Mouse (Mus musculus) neural tube, embryonic 14.5 days (tissue): Measurements from ENCODE around the gene Wdr60. TPM values are rescaled to one million over a fixed set of nuclear protein-coding genes. Genes with fewer than 3 reads are reported as not detected.
"Not testable (repeated sequence)": the region's sequence is repeated elsewhere in the genome, so short reads cannot be mapped to it uniquely, and the experiment has no call there.

ENCODE experiments used
- ATAC-seq: fragments of 200-750 bp; cut with Nextera tagmentation; 2 replicates; pipeline ENCODE4 v1.8.0; 2017; ENCODE audit warnings: low read depth, mild to moderate bottlenecking, moderate TSS enrichment, moderate library complexity
- H3K27ac ChIP-seq: fragments of 300-500 bp; sonication (generic); 2 replicates; pipeline ENCODE4 v1.5.1; 2014; ENCODE audit warnings: low read depth, mild to moderate bottlenecking, control low read depth, low read length, moderate library complexity, mixed read lengths
- H3K27me3 ChIP-seq: fragments of 300-500 bp; sonication (generic); 2 replicates; pipeline ENCODE4 v1.6.1; 2014; ENCODE audit warnings: low read length; ENCODE audit not compliant: control insufficient read depth, insufficient read depth
- H3K36me3 ChIP-seq: fragments of 300-500 bp; sonication (generic); 2 replicates; pipeline ENCODE4 v1.6.1; 2014; ENCODE audit warnings: low read length, mixed read lengths; ENCODE audit not compliant: control insufficient read depth, insufficient read depth
- H3K4me1 ChIP-seq: fragments of 300-500 bp; sonication (generic); 2 replicates; pipeline ENCODE4 v1.6.1; 2014; ENCODE audit warnings: low read length; ENCODE audit not compliant: control insufficient read depth, insufficient read depth
- H3K4me2 ChIP-seq: fragments of 300-500 bp; sonication (generic); 2 replicates; pipeline ENCODE4 v1.6.1; 2014; ENCODE audit warnings: mild to moderate bottlenecking, low read depth, low read length, control low read depth
- H3K4me3 ChIP-seq: fragments of 300-500 bp; sonication (generic); 2 replicates; pipeline ENCODE4 v1.5.1; 2014; ENCODE audit warnings: low read depth, low read length, control low read depth, mixed read lengths
- H3K9ac ChIP-seq: fragments of 300-500 bp; sonication (generic); replicated peaks from 2 replicates; pipeline ENCODE4 v1.6.1; 2014; ENCODE audit warnings: low read depth, mild to moderate bottlenecking, control low read depth, low read length, mixed read lengths
- H3K9me3 ChIP-seq: fragments of 300-500 bp; sonication (generic); 2 replicates; pipeline ENCODE4 v1.6.1; 2016; ENCODE audit warnings: low read length; ENCODE audit not compliant: control insufficient read depth
- WGBS: fragments of 180-500 bp; shearing (Covaris S2); extraction: QIAGEN DNeasy Blood & Tissue Kit; methylation state at CpG from one replicate; pipeline ENCODE4 v1.1.7; 2014; 5-methylcytosine and 5-hydroxymethylcytosine counted together
- polyA plus RNA-seq: library from polyadenylated mRNA; unstranded; fragments of >200 nt; fragmentation: Nextera tagmentation; extraction: Ambion mirVana; gene quantifications from 2 replicates; pipeline ENCODE4 v1.2.1, GENCODE M21; 2014

Wdr60 gene
- polyA plus RNA-seq, 1 experiment from 2014 or later, result 25.4 TPM

DNA sequence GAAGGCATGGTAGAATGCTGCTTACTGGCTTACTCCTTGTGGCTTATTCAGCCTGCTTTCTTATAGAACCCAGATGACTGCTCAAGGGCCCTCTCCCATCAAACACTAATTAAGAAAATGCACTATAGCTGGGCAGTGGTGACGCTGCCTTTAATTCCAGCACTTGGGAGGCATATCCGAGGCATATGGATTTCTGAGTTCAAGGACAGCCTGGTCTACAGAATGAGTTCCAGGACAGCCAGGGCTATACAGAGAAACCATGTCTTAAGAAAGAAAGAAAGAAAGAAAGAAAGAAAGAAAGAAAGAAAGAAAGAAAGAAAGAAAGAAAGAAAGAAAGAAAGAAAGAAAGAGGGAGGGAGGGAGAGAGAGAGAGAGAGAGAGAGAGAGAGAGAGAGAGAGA is 12.3 kb upstream of the Wdr60 start, which contains the start of gene Gm11027:
Gene Gm11027 (plus strand): TSS at position 301 of the 400 bp plus-strand sequence.
- H3K4me2 ChIP-seq, H3K27ac ChIP-seq, H3K36me3 ChIP-seq, H3K9me3 ChIP-seq, H3K4me1 ChIP-seq, ATAC-seq, H3K9ac ChIP-seq, H3K4me3 ChIP-seq, H3K27me3 ChIP-seq: not testable (repeated sequence)
- WGBS, result 91% methylated on average over 2 of the region's 2 CpGs

DNA sequence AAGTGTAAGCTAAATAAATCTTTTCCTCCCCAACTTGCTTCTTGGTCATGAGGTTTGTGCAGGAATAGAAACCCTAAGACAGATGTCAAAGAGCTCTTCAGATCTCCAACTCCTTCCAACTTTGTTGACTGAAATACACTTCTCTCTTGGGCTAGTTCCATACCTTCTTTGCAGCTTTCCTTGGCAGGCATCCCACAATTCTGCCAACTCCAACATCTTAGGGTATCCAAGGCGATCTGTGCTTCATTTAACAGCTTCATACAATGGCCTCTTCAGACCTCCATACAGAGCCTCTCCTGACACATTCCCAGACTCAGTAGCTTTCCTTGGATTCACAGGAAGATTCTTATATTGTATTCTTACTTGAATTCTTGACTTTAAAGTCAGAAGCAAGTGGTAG is 10.9 kb upstream of the Wdr60 start:
- no peak overlapping the region for H3K4me2 ChIP-seq
- no peak overlapping the region for H3K27ac ChIP-seq
- H3K9me3 ChIP-seq, result no peaks in the 10 kb centered on the region
- H3K9ac ChIP-seq, result no peak overlapping the region
- 67% methylated on average over 1 of the region's 1 CpGs for WGBS
- no peaks in the 10 kb centered on the region for H3K27me3 ChIP-seq
- no peak overlapping the region for H3K4me3 ChIP-seq
- H3K36me3 ChIP-seq, result no peaks in the 10 kb centered on the region
- ATAC-seq, result no peak
- no peaks in the 10 kb centered on the region for H3K4me1 ChIP-seq

DNA sequence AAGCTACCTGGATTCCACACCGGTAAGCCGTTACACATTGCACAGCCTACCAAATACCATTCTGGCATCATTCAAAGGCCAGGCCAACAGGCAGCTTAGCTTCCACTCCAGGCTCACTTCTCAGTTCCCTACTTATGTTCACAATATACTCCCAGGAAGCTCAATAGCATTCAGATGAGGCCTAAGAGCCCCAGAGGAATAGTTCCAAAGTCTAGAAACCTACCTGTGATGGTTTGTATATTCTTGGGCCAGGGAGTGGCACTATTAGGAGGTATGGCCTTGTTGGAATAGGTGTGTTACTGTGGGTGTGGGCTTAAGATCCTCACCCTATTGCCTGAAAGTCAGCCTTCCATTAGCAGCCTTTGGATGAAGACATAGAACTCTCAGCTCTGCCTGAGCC is 8.2 kb upstream of the Wdr60 start:
- 100% methylated on average over 2 of the region's 2 CpGs for WGBS
- Histone ChIP-seq H3K9ac (no peak overlapping the region), H3K27me3 (no peaks in the 10 kb centered on the region), H3K27ac (no peak overlapping the region), H3K4me2 (no peak overlapping the region), H3K4me3 (no peak overlapping the region), H3K9me3 (no peaks in the 10 kb centered on the region), H3K36me3 (no peaks in the 10 kb centered on the region), H3K4me1 (no peaks in the 10 kb centered on the region)
- no peak for ATAC-seq

DNA sequence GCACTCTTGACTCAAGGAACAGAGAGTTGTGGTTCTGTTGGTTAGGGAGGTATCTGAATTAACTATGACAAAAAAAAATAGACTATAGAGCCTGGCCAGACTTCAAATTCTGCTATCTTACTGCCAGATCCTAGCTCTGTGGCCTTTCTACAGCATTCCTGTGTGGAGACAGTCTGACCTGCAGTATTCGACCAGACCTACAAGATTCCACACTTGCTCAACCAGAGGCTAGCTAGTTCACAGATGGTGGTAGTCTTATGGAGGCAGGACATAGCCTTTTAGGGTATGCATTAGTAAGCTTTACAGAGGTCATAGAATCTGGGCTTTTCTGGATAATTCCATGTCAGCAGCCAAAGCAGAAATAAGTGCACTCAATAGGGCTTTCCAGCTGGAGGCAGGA is 7.7 kb upstream of the Wdr60 start:
- H3K36me3 ChIP-seq, result no peaks in the 10 kb centered on the region
- no peak overlapping the region for H3K9ac ChIP-seq
- H3K4me3 ChIP-seq, result no peak overlapping the region
- H3K4me1 ChIP-seq, result no peaks in the 10 kb centered on the region
- H3K27ac ChIP-seq, result no peak overlapping the region
- no peak for ATAC-seq
- H3K4me2 ChIP-seq, result no peak overlapping the region
- H3K9me3 ChIP-seq, result no peaks in the 10 kb centered on the region
- 87% methylated on average over 1 of the region's 1 CpGs for WGBS
- no peaks in the 10 kb centered on the region for H3K27me3 ChIP-seq

- ATAC-seq, result no peak
These were observed 6.6 kb upstream of the Wdr60 start for GRCm38 (mm10) chr12:116269450-116269849.

DNA sequence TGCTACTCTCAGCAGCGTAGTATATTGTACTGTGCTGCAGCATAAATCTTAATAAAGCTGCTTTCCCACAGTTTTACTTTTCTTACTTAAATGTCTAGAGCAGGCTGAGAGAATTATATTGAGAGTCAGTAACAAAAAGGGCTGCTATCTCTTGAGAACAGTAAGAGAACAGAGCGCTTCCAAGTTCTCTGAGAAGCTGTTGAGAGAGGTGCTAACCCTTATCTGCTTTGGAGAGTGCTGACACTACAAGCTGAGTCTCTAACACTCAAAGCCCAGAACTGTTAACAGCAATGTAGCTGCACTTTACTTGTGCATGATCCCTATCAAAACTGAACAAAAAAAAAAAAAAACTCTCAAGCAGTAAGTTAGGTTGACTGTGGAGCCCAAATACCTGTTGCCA is 2.5 kb upstream of the Wdr60 start:
- Histone ChIP-seq H3K4me1 (no peaks in the 10 kb centered on the region), H3K9me3 (no peaks in the 10 kb centered on the region), H3K27ac (no peak overlapping the region), H3K27me3 (no peaks in the 10 kb centered on the region), H3K36me3 (no peaks in the 10 kb centered on the region), H3K9ac (no peak overlapping the region), H3K4me2 (no peak overlapping the region), H3K4me3 (no peak overlapping the region)
- 77% methylated on average over 2 of the region's 2 CpGs for WGBS
- no peak for ATAC-seq

More at GRCm38 (mm10) chr12:116269450-116269849, 6.6 kb upstream of the Wdr60 start:
- Histone ChIP-seq H3K9ac (no peak overlapping the region), H3K4me3 (no peak overlapping the region), H3K9me3 (no peaks in the 10 kb centered on the region), H3K4me1 (no peaks in the 10 kb centered on the region), H3K4me2 (no peak overlapping the region), H3K36me3 (no peaks in the 10 kb centered on the region), H3K27me3 (no peaks in the 10 kb centered on the region), H3K27ac (no peak overlapping the region)
- 81% methylated on average over 5 of the region's 5 CpGs for WGBS

GRCm38 (mm10) chr12:116264756-116265155 is 1.9 kb upstream of the Wdr60 start:
- no peaks in the 10 kb centered on the region for H3K9me3 ChIP-seq
- H3K4me3 ChIP-seq, result no peak overlapping the region
- WGBS, result 92% methylated on average over 2 of the region's 2 CpGs
- ATAC-seq, result no peak
- no peaks in the 10 kb centered on the region for H3K27me3 ChIP-seq
- no peaks in the 10 kb centered on the region for H3K36me3 ChIP-seq
- no peaks in the 10 kb centered on the region for H3K4me1 ChIP-seq
- no peak overlapping the region for H3K4me2 ChIP-seq
- H3K27ac ChIP-seq, result no peak overlapping the region
- H3K9ac ChIP-seq, result no peak overlapping the region

- Histone ChIP-seq H3K9me3 (no peaks in the 10 kb centered on the region), H3K4me3 (no peak overlapping the region), H3K9ac (no peak overlapping the region), H3K36me3 (peaks cover 12% of the 10 kb centered on the region), H3K4me1 (no peaks in the 10 kb centered on the region), H3K27me3 (no peaks in the 10 kb centered on the region), H3K4me2 (no peak overlapping the region), H3K27ac (no peak overlapping the region)
- WGBS, result 95% methylated on average over 2 of the region's 2 CpGs
- ATAC-seq, result no peak
These were observed 4.5 kb downstream of the Wdr60 start for GRCm38 (mm10) chr12:116258321-116258720.

GRCm38 (mm10) chr12:116255636-116256035 is 7.2 kb downstream of the Wdr60 start:
- H3K4me3 ChIP-seq, result no peak overlapping the region
- WGBS, result 91% methylated on average over 11 of the region's 11 CpGs
- ATAC-seq, result no peak
- no peaks in the 10 kb centered on the region for H3K4me1 ChIP-seq
- peaks cover 16% of the 10 kb centered on the region for H3K36me3 ChIP-seq
- H3K27me3 ChIP-seq, result no peaks in the 10 kb centered on the region
- no peaks in the 10 kb centered on the region for H3K9me3 ChIP-seq
- H3K4me2 ChIP-seq, result no peak overlapping the region
- no peak overlapping the region for H3K9ac ChIP-seq
- no peak overlapping the region for H3K27ac ChIP-seq

DNA sequence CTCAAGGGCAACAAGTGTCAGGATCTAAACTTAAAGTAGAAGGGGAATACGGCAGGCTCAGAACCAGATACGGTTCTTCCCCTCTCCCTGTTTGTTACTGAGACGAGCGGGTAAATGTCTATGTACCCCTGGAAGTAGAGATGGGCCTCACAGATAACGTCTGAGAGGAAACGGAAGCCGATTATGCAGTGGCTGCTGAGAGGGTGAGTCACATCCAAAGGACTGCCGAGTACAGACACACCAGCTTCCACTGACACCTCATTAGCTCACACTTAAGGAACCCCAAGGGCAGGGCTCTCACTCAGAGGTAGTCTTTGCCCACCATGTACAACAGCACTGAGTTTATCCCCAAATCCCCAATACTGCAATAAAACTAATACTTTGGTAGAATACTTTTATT is 8.2 kb downstream of the Wdr60 start:
- ATAC-seq, result no peak
- Histone ChIP-seq H3K27ac (no peak overlapping the region), H3K9me3 (no peaks in the 10 kb centered on the region), H3K9ac (no peak overlapping the region), H3K4me1 (no peaks in the 10 kb centered on the region), H3K4me3 (no peak overlapping the region), H3K27me3 (no peaks in the 10 kb centered on the region), H3K4me2 (no peak overlapping the region), H3K36me3 (peaks cover 16% of the 10 kb centered on the region)
- 84% methylated on average over 8 of the region's 8 CpGs for WGBS
